Mouse (Mus musculus): ENCODE results near the gene Eln. TPM values are rescaled to one million over a fixed set of nuclear protein-coding genes. Genes with fewer than 3 reads are reported as not detected.
A peak's percentile ranks its signal among the peaks of the same experiment; 100 is the strongest.

Gene Eln
- total RNA-seq (2017), result not detected in 3 replicates

DNA sequence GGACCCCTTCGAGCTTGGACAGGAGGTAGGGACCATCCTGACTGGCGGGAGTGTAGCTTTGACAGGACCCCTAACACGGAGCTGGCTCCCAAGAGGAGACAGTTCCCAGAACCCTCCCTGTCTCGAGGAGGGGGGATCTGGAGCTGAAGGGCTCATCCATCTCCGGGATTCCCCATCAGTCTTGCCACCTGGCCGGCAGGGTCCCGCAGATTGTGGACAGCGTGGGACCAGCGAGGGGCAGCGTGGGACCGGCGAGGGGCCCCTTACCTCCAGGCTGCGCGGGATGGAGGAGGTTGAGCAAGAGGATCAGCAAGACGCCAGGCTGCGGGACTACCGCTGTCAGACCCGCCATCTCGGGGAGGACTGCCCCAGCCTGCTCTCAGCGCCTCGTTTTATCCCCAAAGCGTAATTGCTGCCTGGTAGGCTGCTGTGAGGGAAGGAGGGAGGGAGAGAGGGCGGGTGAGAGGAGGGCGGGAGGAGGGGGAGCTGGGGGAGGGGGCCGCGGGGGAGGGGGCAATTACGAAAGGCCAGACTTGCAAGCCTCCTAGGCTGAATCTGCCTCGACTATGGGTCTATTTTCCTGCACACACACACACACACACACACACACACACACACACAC, at the start of gene Eln:
Eln (minus strand) TSS at position 434 of the 622 bp plus-strand sequence.
- no peak for ATAC-seq (replicated peaks; ENCODE audit: insufficient number of reproducible peaks, low FRiP score, low TSS enrichment, poor library complexity, severe bottlenecking)

DNA sequence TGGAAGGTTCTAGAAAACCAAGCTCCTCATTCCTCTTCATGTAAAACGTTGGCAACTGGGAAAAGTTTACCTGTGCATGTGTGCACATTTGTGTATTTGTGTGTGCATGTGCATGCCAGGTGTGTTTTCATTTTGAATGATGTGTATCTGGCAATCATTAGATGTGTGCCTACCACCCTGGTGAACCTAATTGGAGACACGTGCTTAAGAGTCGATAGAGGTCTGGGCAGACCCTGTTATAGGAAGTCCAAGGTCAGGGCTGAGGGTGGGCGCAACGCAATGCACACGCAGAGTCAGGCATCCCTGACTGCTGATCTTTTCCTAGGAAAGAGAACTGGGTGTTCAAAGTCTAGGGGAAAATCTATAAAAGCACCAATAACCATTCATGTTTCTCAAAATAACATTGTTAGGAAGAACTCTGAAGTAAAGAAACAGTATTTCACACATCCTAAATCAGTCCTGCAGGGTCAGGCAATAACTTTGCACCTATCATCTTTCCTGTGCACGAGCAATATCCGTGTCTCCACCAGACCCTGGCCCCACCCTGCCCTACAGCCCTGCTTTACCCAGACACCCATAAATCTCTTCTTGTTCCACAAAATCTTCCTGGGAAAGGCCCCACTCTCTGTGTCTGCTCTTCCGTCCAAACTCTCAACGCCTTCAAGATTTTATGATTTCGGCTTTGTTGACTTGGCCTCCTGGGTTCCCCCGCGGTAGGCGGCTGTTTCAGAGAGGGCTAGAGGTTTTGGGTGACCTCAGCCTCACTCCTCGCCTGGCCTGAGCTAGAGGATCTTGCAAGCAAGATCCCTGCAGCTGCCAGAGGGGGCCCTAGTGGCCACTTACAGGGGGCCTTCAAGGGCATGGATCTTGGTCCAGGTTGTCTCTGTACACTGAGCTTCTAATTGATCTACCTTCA, 43.2 kb upstream of the Eln start:
- no peak for ATAC-seq (replicated peaks; ENCODE audit: insufficient number of reproducible peaks, low FRiP score, low TSS enrichment, poor library complexity, severe bottlenecking)

GRCm38 (mm10) chr5:134788237-134788636, 41.1 kb upstream of the Eln start:
- no peak for ATAC-seq (replicated peaks; ENCODE audit: insufficient number of reproducible peaks, low FRiP score, low TSS enrichment, poor library complexity, severe bottlenecking)

DNA sequence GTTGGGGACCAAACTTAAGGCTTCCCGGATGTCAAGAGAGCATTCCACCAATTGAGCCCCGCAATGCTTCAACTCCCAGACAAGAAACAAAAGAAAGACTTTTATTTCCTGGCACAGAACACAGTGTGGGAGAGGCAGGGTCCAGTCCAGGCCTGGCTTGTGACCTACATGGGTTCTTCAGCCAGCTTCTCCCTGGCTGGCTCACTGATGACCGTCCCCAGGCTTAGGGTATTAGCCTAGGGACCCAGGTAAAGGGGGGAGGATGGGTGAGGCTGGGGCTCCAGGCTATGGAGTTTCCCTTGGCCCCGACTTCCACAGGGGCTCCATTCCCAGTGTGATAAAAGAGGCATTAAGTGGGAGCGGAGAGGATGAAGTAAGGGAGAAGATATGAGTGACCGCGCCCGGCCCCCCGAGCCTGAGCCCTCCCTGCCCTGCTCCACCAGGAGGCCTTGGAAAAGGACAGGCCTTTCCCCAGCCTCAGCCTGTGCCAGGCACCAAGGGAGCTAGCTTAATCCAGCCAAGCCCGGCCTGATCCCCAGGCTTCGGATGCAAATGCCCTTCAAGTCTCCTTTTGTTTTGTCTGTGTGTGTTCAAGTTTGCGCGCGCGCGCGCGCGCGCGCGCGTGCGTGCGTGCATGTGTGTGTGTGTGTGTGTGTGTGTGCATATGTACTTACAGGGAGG, 38.7 kb upstream of the Eln start:
- ATAC-seq (replicated peaks; ENCODE audit: insufficient number of reproducible peaks, low FRiP score, low TSS enrichment, poor library complexity, severe bottlenecking), result no peak

- no peak for ATAC-seq (replicated peaks; ENCODE audit: insufficient number of reproducible peaks, low FRiP score, low TSS enrichment, poor library complexity, severe bottlenecking)
These were observed 36.7 kb upstream of the Eln start for GRCm38 (mm10) chr5:134783794-134784193.

DNA sequence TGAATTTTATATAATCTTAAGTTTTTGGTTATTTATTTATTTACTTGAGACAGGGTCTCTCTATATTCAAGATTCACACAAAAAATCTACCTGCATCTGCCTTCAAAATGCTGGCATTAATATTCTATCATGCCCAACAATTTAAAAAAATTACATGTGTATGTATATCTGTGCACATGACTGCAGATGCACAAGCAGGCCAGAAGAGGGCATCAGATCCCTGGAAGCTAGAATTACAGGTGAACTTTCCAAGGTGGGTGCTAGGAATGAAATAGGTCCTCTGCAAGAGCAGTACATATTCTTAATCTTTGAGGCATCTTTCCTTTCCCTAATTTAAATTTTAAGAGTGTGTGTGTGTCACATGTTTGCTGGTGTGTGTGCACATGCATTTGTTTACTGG, 33.8 kb upstream of the Eln start:
- ATAC-seq (replicated peaks; ENCODE audit: insufficient number of reproducible peaks, low FRiP score, low TSS enrichment, poor library complexity, severe bottlenecking), result no peak

DNA sequence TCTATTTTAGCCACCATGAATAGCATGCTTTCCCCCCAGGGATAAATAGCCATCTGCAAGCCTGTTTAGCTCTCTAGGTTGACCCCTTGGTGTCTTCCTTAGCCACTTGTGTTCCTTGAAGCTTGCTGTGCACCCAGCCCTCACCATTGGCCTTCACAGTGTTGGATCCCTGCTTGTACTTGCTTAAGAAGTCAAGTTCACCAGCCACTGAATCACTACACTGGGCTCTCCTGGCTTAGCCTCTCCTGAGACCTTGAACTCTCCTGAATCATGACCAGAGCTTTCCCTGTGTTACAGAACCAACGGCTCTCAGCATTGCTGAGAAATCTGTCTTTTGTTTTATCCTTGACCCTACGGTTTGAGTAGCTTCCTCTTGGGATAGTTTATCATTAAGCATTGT, 33.0 kb upstream of the Eln start:
- no peak for ATAC-seq (replicated peaks; ENCODE audit: insufficient number of reproducible peaks, low FRiP score, low TSS enrichment, poor library complexity, severe bottlenecking)

GRCm38 (mm10) chr5:134776551-134776950, 29.4 kb upstream of the Eln start:
- no peak for ATAC-seq (replicated peaks; ENCODE audit: insufficient number of reproducible peaks, low FRiP score, low TSS enrichment, poor library complexity, severe bottlenecking)

GRCm38 (mm10) chr5:134772522-134772921, 25.4 kb upstream of the Eln start:
- ATAC-seq (replicated peaks; ENCODE audit: insufficient number of reproducible peaks, low FRiP score, low TSS enrichment, poor library complexity, severe bottlenecking), result no peak

DNA sequence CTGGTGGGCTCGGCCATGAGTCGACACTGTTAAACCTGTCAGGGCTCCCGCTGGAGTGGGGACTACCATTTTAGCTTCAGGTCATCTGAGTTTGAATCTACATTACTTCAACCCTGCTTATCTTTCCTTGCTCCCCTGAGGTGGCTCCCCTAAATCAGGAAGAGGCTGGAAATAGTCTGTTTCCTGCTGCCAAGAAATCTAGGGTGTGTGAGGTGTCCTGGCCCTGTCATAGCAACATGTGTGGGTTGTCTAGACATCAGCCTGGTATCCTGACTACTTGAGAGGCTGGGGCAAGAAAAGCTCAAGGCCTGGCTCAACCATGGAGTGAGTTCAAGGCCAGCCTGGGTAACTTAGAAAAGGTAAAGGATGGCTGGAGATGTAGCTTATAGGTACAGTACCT, 24.6 kb upstream of the Eln start:
- ATAC-seq (replicated peaks; ENCODE audit: insufficient number of reproducible peaks, low FRiP score, low TSS enrichment, poor library complexity, severe bottlenecking), result no peak

- ATAC-seq (replicated peaks; ENCODE audit: insufficient number of reproducible peaks, low FRiP score, low TSS enrichment, poor library complexity, severe bottlenecking), result no peak; the same call in 1 of the 2 replicates
These were observed 22.1 kb upstream of the Eln start for GRCm38 (mm10) chr5:134769181-134769580.

DNA sequence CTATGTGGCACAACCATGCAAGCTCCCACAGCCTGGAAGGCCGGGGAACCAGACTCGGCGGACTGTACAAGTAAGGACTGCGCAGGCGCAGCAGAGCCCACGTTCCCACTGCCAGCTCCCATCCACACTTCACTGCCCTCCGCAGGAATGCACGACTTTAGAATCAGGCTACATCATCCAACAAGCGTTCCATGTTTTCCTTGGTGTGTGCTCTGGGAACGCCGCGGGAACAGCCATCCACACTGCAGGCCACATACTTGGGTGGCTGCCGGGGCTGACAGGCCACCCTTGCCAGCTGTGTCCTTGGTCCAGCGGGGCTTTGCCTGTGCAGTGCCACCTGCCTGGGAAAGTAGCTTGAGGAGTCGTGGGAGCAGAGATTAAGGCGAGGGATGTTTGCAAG, 18.3 kb upstream of the Eln start:
- no peak for ATAC-seq (replicated peaks; ENCODE audit: insufficient number of reproducible peaks, low FRiP score, low TSS enrichment, poor library complexity, severe bottlenecking)

DNA sequence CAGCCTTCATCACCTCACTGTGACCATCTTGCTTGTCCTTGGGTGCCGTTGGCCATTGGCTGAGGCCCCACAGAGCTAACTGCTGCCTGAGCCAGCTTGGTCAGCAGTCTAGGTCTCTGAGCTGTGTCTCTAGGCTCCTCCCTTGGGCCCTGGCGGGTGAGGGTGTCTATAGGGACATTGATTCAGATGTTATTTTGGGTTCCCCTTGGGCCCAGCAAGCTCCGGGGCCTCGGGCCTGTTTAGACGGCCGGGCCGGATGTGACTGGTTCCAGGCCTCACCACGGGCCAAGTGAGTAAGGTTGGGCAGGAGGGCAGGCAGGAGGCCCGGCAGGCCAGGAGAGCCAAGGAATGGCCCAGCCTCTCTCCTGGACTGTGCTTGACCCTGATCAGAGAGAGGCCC, 16.2 kb upstream of the Eln start:
- no peak for ATAC-seq (replicated peaks; ENCODE audit: insufficient number of reproducible peaks, low FRiP score, low TSS enrichment, poor library complexity, severe bottlenecking)

- no peak for ATAC-seq (replicated peaks; ENCODE audit: insufficient number of reproducible peaks, low FRiP score, low TSS enrichment, poor library complexity, severe bottlenecking)
These were observed 14.4 kb upstream of the Eln start for GRCm38 (mm10) chr5:134761409-134762124.

GRCm38 (mm10) chr5:134756031-134756430, 8.9 kb upstream of the Eln start:
- no peak for ATAC-seq (replicated peaks; ENCODE audit: insufficient number of reproducible peaks, low FRiP score, low TSS enrichment, poor library complexity, severe bottlenecking)

GRCm38 (mm10) chr5:134754096-134754495, 7.0 kb upstream of the Eln start:
- no peak for ATAC-seq (replicated peaks; ENCODE audit: insufficient number of reproducible peaks, low FRiP score, low TSS enrichment, poor library complexity, severe bottlenecking)

- no peak for ATAC-seq (replicated peaks; ENCODE audit: insufficient number of reproducible peaks, low FRiP score, low TSS enrichment, poor library complexity, severe bottlenecking)
These were observed 3.3 kb upstream of the Eln start for GRCm38 (mm10) chr5:134750469-134750868.

- peak; percentile 55 for ATAC-seq (replicated peaks; ENCODE audit: insufficient number of reproducible peaks, low FRiP score, low TSS enrichment, poor library complexity, severe bottlenecking)
These were observed 960 bp upstream of the Eln start for GRCm38 (mm10) chr5:134747947-134748618.

DNA sequence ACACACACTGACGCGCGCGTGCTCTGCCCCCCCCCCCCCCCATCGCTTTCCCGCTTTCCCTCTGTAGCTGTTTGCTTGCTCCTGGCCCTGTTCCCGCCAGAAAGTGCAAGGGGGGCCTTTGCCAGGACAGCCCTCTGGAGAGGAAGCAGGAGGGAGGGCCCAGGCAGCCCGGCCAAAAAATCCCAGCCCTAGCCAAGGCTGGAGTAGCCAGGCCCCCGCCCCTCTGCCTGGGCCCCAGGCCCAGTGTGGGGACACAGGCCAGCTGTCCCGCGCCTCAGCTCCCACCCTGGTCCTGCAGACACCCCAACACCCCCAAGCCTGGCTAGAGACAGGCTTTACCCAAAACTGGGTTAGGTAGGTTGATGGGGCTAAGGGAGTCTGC, 380 bp upstream of the Eln start:
- no peak for ATAC-seq (replicated peaks; ENCODE audit: insufficient number of reproducible peaks, low FRiP score, low TSS enrichment, poor library complexity, severe bottlenecking)
